Mouse (Mus musculus) CD4-positive helper T cell, adult 2 months (primary cell): Measurements from ENCODE around the gene Amigo1.
A peak's percentile ranks its signal among the peaks of the same experiment; 100 is the strongest.
"Not testable (repeated sequence)": the region's sequence is repeated elsewhere in the genome, so short reads cannot be mapped to it uniquely, and the experiment has no call there.

Experiments used
- DNase-seq: peaks from one replicate; pipeline ENCODE4 v3.0.0-alpha.2; 2012; ENCODE audit warnings: low read depth, missing footprints, low spot score

Amigo1 gene

DNA sequence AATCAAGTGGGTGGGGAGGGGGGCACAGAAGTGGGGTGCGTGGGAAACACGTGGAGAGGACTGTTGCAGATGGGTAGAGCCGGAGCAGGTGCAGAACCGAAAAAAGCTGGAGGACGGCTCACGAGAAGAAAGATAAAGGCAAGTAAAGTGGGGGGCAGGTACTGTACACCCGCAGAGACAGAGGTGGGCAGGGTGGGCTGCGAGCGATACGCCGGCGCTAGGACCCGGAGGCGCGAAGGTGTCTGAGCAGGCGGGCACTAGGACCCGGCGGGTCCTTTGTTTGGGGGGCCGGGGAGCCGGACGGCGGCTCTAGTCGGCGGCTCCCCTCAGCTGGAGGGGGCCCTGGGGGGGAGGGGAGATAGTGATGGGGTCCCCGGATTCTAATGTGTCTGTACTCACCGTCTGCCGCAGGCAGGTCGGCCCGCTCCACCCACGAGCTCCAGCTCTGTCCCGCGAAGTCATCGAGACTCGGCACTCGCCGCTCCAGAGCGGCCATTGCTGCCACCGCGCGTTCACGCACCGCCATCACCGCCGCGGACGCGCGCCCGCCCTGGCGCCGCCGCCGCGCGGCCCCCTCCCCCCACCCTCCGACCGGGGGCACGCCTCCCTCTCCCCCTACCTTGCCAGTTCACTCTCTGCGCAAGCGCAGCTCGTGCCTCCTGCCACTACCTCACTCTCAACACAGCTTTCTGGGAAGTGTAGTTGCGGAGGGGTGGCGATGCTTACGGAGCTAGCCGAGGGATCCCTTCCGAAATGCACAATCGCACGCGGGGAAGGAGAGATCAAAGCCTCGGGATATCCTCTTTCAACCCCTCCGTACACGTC is 24.0 kb downstream of the Amigo1 start:
- DNase-seq, result peak; percentile 97

- no peak for DNase-seq
These were observed 24.6 kb downstream of the Amigo1 start, which contains the start of gene Atxn7l2 for GRCm38 (mm10) chr3:108210771-108211139. Gene Atxn7l2, minus strand, starts transcription at chr3:108210934.

DNA sequence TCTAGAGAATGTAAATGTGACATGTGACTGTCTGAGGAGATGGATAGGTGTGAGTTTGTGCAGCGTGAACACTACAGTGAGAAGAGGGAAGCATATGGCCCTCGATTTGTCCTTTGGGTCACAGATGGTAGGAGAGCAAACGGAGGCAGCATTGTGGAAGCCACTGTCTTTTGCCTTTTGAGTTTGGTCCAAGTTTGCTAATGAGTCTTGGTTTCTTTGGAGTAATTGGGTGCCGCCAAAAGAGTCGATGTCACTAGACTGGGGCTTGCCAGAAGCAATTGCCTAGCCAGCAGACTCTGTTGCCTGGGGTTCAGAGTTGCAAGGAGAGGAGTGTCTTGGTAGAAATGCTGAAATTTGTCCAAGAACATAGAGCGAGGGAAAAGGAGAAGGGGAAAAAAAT is 25.7 kb downstream of the Amigo1 start:
- DNase-seq, result no peak

DNA sequence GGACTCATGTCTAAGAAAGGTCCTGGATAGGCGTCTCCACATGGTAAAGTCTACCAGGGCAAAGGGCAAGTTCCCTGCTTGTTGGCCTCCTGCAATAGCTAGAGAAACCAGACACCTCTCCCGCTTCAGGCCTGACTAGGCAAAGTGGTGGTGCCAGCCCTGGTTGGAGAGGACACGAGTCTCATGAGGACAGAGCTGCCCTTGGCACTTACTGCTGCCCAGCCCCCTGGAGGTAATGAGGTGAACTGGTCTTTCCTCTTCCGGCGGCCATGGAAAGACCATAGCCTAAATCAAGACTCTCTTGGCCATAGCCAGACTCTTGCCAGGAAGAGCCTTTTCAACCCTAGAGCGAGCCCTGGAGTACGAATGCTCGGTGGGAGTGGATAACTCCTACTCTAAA is 26.3 kb downstream of the Amigo1 start:
- DNase-seq, result no peak

GRCm38 (mm10) chr3:108214734-108215133 is 28.6 kb downstream of the Amigo1 start:
- DNase-seq, result no peak

DNA sequence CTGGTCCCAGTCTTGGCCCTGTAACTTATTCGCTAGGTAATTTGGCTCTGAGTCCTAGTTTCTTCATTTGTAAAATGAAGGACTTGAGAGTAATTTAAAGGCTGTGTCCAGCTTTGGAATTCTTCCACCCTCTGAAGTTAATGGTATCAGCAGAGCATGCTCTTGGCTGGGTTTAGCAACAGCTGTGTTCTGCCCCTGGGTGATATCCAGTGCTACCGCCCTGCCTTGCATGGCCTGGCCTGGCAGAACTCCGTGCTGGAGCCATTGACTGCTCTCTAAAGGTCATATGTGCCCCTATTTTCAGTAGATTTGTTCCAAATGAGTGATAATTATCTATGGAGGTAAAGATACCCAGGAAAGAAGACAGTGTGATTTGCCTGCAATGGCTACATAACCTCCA is 34.5 kb downstream of the Amigo1 start:
- DNase-seq, result no peak

DNA sequence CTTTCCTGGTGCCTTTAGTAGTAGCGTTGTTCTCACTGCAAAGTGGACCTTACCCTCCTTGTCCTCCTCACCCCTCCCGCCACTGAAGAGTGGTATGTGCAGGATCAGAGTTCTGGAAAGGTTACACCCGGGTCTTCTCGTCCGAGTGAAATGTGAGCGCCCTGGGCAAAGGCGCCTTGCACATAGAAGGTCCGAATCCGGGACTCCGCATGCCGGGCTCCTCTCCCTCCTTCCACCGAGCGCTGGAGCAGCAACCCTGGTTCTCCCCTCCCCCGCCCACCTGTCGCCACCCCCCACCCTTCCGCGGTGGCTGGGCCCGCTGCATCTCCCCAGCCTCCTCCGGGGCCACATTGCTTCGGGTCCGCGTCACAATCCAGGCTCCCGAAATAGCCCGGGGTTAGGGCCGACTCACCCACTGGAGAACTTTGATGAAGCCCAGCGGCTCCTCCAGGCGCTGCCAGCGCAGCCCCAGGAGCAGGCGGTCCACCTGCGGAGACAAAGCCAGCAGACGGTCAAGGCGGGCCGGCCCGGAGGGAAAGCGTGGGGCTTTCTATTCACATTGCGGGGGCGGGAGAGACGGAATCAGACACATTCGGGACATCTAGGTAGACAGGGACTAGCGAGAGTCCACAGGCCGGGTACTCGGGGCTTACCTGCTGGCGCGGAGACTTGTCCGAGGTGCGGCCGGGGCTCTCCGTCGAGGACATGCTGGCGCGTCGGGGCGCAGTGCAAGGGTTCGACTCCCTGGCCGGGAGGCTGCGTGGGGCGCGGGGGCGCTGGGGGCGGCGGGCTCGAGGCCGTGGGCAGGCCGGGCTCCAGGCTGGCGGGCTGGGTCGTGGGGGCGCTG is 39.8 kb downstream of the Amigo1 start:
- no peak for DNase-seq

DNA sequence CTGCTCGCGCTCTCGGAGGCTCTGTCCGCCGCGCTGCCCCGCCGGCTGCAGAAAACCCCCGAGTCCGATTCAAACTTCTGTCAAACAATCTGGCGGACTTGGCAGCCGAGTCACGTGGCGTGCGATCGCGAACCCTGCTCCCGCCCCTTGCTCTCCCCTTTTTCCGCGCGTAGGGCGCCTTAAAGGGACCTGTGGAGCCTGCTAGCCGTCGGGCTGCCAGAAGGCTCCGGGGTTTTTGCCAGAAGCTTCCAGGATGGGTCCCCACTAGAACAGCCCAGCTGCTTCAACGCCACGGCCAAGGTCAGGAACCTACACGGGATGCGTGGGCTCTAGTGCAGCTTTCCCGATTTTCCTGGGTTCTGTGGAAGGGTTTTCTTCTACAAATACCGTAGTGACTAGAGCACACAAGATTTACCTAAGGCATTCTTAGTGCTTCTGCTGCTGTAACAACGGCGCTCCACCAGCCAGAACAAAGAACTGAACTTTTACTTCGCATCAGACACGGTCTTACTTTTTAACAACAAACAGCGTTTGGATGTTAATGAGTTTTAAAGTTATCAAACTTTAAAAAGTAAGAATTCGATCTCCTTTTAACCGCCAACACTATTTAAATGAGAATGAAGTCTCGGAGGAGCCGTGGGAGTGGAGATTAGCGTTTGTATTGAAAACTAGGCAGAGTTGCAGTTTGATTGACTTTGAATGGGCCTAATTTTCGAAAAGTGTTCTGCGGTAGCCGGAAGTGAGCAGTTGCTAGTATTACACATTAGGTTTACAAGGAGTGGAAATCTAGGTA is 40.6 kb downstream of the Amigo1 start, which contains the start of gene Sypl2:
Gene Sypl2, minus strand, starts transcription at position 91 of the 793 bp plus-strand sequence.
- DNase-seq, result peak; percentile 45

DNA sequence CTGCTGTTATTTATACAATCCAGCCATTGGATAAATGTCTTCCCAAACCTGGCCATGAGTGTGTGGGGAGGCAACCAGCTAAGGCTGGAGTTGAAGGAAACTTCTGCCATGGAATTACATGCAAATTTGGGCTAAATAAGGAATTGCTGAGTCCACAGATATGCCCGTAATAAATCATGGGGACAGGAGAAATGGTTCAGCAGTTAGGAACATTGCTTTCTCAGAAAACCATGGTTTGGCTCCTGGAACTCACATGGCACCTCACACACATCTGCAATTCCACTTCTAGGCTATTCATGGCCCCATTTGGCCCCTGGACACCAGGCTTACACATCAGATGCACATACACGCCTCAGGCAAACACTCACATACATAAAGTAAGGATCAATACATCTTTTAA is 41.4 kb downstream of the Amigo1 start:
- DNase-seq, result no peak

- no peak for DNase-seq
These were observed 45.5 kb downstream of the Amigo1 start for GRCm38 (mm10) chr3:108231646-108232045.

DNA sequence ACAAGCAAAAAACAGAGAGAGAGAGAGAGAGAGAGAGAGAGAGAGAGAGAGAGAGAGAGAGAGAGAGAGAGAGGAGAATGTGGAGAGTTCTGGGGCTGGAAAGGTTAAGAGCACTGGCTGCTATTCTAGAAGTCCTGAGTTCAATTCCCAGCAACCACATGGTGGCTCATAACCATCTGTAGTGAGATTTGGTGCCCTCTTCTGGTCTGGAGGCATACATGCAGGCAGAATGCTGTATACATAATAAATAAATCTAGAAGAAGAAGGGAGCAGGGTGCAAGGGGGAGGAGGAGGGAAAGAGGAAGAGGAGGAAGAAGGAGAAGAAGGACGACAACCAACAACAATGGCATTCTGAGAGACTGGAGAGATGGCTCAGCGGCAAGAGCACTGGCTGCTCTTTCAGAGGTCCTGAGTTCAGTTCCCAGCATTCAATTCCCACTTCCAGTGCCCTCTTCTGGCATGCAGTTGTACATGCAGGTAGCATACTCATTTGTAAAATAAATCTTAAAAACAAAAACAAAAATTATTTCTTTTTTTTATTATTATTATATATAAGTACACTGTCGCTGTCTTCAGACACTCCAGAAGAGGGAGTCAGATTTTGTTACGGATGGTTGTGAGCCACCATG is 51.5 kb downstream of the Amigo1 start:
- DNase-seq, result not testable (repeated sequence)

- no peak for DNase-seq
These were observed 55.2 kb downstream of the Amigo1 start for GRCm38 (mm10) chr3:108241243-108241839.
